Mouse (Mus musculus) urinary bladder, postnatal 25 days (tissue): ENCODE measurements around the gene Pon3.

Experiments used
- DNase-seq: peaks from one replicate; pipeline ENCODE4 v3.0.0; 2022; ENCODE audit warnings: low spot score

Pon3 gene

GRCm38 (mm10) chr6:5179189-5179588 is 76.9 kb downstream of the Pon3 start:
- no peak for DNase-seq

GRCm38 (mm10) chr6:5177967-5178891 is 77.9 kb downstream of the Pon3 start:
- DNase-seq: no peak

- DNase-seq: no peak
These were observed 81.8 kb downstream of the Pon3 start for GRCm38 (mm10) chr6:5174179-5174812.

- DNase-seq: no peak
These were observed 83.5 kb downstream of the Pon3 start for GRCm38 (mm10) chr6:5172571-5172970.

GRCm38 (mm10) chr6:5171418-5171817 is 84.7 kb downstream of the Pon3 start:
- DNase-seq: no peak
